Mouse (Mus musculus) right cerebral cortex, postnatal 10 days (tissue): ENCODE data around the gene Pde8b.
A peak's percentile ranks its signal among the peaks of the same experiment; 100 is the strongest.

Experiments used
- DNase-seq, 2 experiments: peaks; one replicate each; pipeline ENCODE4 v3.0.0; 2021; ENCODE audit warnings: low spot score in 2 of 2

Gene Pde8b

DNA sequence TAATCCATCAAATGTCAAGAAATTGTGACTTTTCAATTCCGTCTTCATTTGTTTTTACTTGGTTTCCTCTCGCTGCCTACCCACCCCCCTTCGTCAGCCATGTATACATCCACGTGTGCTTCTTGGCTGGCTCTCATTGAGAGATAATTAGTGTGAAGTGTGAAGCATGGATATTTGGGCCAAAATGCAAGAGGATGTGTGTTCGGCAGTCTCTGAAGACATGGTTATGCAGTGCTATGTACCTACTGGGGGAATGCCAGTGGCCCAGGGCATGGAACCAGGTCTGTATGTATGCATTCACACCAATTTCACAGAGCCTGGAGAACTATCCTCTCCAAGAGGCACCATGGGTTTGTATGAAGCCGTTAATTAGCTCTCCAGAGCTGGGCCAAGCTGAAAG lies 219.3 kb downstream of the Pde8b start:
- DNase-seq = no peak

DNA sequence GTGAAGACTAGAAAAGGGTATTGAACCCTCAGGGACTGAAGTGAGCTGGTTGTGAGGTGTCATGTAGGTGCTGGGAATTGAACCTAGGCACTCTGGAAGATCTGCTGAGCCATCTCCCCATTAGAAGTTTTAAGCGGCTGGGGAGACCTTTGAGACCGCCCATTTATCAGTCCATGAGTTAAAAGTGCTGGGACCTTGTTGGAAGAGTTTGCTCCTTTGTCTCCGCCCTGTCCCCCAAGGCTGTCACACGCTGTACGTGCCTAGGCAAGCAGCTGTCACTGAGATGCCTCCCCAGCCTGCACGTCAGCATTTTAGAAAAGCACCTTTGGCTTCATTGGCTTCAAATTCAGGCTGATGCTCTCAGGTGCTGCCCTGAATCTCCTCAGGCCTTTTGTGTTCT lies 229.9 kb downstream of the Pde8b start:
- no peak for DNase-seq

DNA sequence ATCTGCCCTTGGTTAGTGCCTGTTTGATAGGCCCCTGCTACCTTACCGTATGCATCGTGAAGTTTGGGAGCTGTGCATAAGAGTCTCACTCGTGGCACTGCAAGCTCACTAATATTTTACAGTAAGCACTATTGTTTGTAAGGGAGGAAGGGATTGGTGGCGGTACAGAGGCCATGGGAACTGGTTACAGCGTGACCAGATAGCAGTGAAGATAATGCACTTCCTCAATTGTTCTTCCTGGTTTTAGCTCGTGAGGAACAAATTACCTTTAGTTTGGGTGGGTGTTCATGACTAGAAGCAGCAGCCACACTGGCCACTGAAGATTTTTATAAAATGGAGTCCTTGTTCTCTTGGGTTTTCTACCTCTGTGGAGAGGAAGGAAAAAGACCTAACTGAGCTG lies 230.8 kb downstream of the Pde8b start:
- DNase-seq = no peak

DNA sequence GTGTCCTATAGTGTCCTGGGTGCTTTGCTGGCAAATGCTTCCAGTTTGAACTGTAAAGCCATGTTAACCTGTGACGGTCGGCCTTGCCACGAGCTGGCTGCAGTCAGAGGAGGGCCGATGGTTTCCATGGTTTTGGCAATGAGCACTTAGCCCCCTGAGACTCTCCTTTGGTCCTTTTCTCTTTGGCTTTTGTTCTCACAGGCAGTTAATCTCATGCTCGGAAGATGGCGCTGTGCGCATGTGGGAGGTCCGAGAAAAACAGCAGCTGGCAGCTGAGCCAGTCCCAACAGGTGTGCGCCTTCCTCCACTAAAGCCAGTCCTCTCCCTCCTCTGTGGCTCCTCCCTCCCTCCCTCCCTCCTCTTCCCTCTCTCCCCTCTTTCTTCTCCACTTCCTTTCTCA lies 232.2 kb downstream of the Pde8b start:
- peak; percentile 87 to 88 for DNase-seq

DNA sequence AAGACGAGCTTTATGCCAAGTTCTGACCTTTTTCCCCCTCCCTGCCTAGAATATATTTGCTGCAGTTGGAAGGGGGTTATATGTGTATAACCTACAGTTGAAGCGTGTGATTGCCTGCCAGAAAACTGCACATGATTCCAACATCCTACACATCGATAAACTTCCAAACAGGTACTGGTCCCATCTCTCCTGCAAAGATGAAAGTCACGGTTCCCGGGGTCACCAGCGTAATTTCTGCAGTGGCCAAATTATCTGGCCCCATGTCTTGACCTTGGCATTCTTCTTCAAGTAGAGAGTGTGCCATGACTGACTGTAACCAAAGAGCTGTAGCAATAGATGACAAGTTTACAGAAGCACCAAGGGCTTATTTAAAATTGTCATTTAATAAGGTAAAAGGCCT lies 232.9 kb downstream of the Pde8b start:
- no peak for DNase-seq

DNA sequence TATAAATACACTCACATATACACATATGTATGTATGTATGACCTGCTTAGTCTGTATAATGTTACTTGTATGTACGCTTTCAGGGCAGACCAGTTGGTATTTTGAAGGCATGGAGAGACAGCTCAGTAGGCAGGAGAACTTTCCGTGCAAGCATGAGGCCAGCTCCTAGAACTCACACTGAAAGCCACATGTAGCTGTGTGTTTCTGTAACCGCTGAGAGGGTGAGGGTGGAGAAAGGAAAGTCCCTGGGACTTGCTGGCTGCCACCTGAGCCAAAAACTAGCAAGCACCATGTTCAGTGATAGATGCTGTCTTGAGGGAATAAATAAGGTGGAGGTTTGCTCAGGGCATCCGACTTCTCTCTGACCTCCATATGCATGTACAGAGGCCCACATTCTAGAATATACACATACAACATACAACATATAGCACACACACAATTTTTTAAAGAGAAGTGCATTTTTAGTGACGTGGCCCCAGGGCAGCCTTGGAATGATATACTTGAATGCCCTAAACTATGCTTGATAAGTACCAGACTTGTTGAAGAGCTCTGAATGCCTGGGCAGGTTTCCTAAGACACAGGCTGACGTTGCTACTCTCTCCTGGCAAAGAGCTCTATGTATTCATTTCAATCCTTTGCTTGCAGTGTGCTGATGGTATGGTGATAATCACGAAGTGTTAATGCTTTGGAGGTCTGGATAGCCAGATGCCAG lies 238.4 kb downstream of the Pde8b start:
- DNase-seq = no peak

DNA sequence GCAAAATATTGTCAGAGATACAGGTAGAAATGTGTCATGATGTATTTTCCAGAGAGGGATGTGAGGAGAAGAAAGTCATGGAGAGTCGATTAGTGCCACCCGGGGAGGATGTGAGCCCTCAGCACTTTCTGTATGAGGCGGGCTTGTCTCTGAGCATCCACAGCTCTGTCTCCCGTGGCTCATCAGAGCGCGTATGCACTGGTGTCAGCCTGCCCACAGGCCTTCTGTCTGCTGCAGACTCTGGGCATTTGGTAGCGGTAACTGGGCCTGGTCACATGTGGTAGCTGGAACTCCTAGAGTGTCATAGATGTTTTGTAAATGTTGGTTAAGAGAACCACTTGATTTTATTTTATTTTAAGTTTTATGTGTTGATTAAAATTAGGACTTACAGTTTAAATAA lies 240.9 kb downstream of the Pde8b start:
- DNase-seq = no peak

DNA sequence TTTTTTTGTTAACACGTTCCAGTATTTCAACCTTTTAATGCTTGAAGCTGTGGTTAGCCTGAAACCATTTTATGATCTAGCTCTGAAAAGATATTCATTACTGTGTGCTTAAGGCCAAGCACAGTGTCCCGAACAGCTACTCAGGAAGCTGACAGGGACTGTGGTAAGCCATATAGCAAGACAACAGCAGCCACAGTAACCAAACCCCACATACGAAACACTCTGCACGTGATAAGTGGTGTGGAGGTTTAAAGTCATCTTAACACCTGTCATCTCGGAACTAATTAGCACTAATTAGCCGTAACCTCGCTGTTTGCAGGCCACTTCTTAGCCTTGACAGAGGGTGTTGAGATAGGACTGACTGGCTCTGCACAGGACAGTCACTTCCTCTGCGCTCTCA lies 242.9 kb downstream of the Pde8b start:
- no peak for DNase-seq

DNA sequence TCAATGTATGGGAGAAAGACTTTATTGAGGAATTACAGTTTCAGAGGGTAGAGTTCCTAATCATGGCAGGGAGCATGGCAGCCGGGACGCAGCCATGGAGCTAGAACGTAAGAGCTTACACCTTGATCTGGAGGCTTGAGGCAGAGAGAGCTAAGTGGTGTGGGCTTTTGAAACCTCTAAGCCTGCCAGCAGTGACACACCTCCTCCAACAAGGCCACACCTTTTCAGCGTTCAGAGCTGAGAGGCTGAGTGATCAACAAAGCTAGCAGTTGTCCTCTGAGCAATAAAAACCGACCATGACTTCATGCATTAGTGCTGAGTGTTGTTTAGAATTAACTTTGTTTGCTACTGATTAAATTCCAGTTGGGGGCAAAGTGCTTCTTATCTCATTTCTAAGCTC lies 259.6 kb downstream of the Pde8b start:
- no peak for DNase-seq

DNA sequence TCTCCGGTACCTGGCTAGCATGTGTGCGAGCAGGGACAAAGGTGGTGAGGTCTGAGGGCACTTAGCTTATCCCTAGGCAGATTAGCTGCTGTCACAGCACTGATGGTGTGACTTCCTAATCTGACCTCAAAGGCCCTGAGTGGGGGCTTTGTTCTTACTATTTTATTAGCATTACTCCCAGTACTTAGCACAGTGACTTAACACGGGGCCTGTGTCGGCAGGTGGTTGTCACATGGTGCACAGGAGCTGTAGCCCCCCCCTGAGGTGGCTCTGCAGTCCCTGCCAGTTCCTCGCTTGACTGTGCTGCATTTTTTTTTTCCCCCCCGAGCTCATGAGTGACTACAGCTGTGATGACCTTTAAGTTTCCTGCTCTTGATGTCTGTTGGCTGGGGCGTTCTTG lies 271.1 kb downstream of the Pde8b start:
- no peak for DNase-seq

DNA sequence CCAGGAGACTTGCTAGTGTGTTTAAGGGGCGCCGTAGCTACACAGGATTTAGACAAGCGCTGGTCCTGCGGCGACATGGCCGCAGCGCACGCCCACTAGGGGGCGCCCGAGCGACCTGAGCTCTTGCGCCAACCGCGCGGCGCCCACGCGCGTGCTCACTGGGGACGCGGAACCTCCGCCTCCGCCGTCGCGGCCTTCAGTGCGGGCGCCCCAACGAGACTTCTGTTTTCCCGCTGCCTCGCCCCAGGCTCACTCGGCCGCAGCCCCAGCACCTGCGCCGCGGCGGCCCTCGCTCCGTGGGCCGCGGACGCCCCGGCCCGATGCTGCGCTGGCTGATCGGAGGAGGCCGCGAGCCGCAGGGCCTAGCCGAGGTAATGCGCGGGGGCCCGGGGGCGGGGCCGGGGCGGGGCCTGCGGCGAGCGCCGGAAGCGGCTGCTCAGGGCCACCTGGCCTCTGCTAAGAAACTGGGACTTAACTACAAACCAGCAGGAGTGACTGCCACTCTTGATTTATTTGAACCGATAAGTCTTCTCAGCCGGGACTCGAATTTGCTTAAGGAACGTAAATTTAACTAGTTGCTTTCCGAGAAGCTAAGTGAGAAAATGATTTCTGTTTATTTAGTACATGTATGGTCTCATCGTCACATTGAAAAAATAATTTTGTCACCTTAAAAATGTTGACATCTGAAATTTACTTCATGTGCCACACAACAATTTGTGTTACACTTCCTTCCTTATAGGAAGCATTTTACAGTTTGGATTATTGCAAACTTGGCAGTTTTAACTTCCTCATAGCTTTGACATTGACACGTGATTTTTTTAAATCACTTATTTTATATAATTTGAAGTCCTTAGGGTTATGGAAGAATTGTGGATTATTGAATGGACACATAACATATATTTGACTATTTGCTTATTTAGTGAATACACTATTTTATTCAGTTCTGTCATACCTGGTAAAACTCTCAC lies 273.6 kb downstream of the Pde8b start, which contains the start of gene Wdr41:
Gene Wdr41 (plus strand): TSS at position 126 of the 968 bp plus-strand sequence.
- peak; percentile 93 to 94 for DNase-seq

DNA sequence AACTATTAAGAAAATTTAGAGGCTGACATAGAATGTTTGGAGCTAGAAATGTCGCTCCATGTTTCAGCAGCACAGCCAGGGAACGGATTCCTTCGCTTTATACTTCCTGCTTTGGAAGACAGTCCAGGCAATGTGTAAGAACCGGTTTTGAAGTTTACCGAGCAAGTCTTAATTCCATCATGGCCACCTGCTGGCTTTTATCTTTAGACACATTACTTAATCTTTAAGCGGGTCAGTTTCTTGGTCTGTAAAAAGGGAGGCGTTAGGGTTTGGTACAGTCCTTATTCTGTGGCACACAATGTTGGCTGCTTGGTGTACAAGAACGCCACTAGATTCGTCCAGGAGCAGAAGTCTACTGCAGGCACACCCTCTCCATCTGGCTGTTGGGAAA lies 274.3 kb downstream of the Pde8b start:
- no peak for DNase-seq
